Comparison of ENCODE assay signal across 8 mouse cellular contexts in genomic region chr2:172827564-172827963, GRCm38 (mm10).
DNase-seq lines count a peak whose midpoint lies in the region; ATAC-seq and TF ChIP-seq lines count a peak whose summit lies in the region.

No protein-coding gene starts in this region.

- no peak for ATAC-seq in lung, embryonic 14.5 days (ENCODE audit: insufficient read depth)

- H3K4me1 ChIP-seq in lung, embryonic 14.5 days (ENCODE audit: insufficient read depth), result no peaks in the 10 kb centered on the region

- no peaks in the 10 kb centered on the region for H3K9me3 ChIP-seq in lung, embryonic 14.5 days (ENCODE audit: low read depth, low read length)

- WGBS in lung, embryonic 14.5 days, result 47% methylated on average over 7 of the region's 7 CpGs

- no peak overlapping the region for H3K9ac ChIP-seq in lung, embryonic 14.5 days

- H3K4me3 ChIP-seq in lung, embryonic 14.5 days (ENCODE audit: low read depth, low read length), result no peak overlapping the region

- peaks cover 11% of the 10 kb centered on the region; the same call in 1 of the 2 replicates for H3K27me3 ChIP-seq in lung, embryonic 14.5 days (ENCODE audit: insufficient read depth, low read length)

- H3K4me2 ChIP-seq in lung, embryonic 14.5 days, result no peak overlapping the region

- TF ChIP-seq CTCF in lung, embryonic 14.5 days (IDR thresholded peaks at IDR 0.05; ENCODE audit: low read depth), result peak; percentile 69

- H3K36me3 ChIP-seq in lung, embryonic 14.5 days (ENCODE audit: insufficient read depth), result no peaks in the 10 kb centered on the region

- DNase-seq in adrenal gland, adult 2 months, result peak; percentile 23
- no peak for DNase-seq in adrenal gland, adult 8-10 months
- peak; percentile 32 for DNase-seq in ovary, postnatal 36 days (ENCODE audit: low spot score)
- no peak for DNase-seq in ovary, postnatal 14 days (ENCODE audit: low spot score)
- peak; percentile 59 for DNase-seq in embryo, embryonic 11.5 days (ENCODE audit: low read depth, low spot score)
- peak; percentile 77 for DNase-seq in lung, embryonic 14.5 days
- DNase-seq in frontal cortex, postnatal 10 days (ENCODE audit: low spot score in 2 of 2), result no peak
- no peak for DNase-seq in spleen, postnatal 14 days (ENCODE audit: low spot score in 2 of 2)

- H3K27ac ChIP-seq in lung, embryonic 14.5 days (ENCODE audit: low read depth), result no peak overlapping the region

Comparison
In these comparisons a context has a peak if more than half of its experiments do, and no peak if none do; other contexts are left out.
1. DNase-seq: peak in adrenal gland, adult 2 months (single experiment), ovary, postnatal 36 days (single experiment), embryo, embryonic 11.5 days (single experiment) and lung, embryonic 14.5 days (single experiment); none in adrenal gland, adult 8-10 months (single experiment), ovary, postnatal 14 days (single experiment), frontal cortex, postnatal 10 days (0 of 2) and spleen, postnatal 14 days (0 of 2).